Mouse (Mus musculus) thymus, adult 2 months (tissue): ENCODE measurements around the gene Ccdc85b.

Experiments used
- CTCF ChIP-seq: fragments of 200-500 bp; IDR thresholded peaks from 2 replicates; pipeline ENCODE4 v1.5.1; 2012; ENCODE audit warnings: mild to moderate bottlenecking, control low read depth, low read length, moderate library complexity, borderline replicate concordance; ENCODE audit not compliant: control insufficient read depth, poor library complexity, insufficient read depth; ENCODE audit errors: extremely low read depth
- POLR2A ChIP-seq: fragments of 200-500 bp; IDR thresholded peaks from 2 replicates; pipeline ENCODE4 v1.6.1; 2012; ENCODE audit warnings: mild to moderate bottlenecking, low read length, control low read depth, moderate library complexity; ENCODE audit not compliant: control insufficient read depth, poor library complexity, insufficient read depth; ENCODE audit errors: extremely low read depth

- peak; percentile 53; the same call in 1 of the 2 replicates for TF ChIP-seq CTCF
- TF ChIP-seq POLR2A, result peak; percentile 99
Measured at GRCm38 (mm10) chr19:5490313-5490897, 32.7 kb upstream of the Ccdc85b start, which contains the start of gene Cfl1.
